Mouse (Mus musculus): Measurements from ENCODE around the gene Atp6v1g2. TPM values are rescaled to one million over a fixed set of nuclear protein-coding genes. Genes with fewer than 3 reads are reported as not detected.

The Atp6v1g2 gene
- polyA plus RNA-seq, 1 experiment from 2014 or later = 52.4 TPM

DNA sequence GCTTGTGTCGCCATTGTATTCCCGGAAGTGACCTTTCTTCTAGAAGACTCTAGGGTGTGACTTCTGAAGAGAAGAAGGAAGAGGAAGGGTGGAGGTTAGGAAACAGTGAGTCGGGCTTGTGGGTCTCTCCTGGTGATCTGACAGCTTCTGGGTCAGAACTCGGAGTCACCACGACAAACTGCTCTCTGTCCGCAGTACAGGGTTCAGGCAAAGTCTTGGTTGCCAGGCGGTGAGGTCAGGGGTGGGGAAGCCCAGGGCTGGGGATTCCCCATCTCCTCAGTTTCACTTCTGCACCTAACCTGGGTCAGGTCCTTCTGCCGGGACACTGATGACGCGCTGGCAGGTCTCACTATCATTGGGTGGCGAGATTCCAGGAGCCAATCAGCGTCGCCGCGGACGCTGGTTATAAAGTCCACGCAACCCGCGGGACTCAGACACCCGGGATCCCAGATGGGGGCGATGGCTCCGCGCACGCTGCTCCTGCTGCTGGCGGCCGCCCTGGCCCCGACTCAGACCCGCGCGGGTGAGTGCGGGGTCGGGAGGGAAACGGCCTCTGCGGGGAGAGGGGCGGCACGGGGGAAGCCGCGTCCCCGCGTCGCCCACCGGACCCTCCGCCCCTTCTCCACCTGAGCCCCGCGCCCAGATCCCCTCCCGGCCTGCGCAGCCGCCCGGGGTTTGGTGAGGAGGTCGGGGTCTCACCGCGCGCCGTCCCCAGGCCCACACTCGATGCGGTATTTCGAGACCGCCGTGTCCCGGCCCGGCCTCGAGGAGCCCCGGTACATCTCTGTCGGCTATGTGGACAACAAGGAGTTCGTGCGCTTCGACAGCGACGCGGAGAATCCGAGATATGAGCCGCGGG is 29.4 kb downstream of the Atp6v1g2 start, which contains the start of gene H2-D1:
H2-D1 (plus strand) TSS at position 67 of the 859 bp plus-strand sequence.
- WGBS = 1% methylated on average over 62 of the region's 73 CpGs
- ATAC-seq (ENCODE audit: low FRiP score) = peak; percentile 95
- peaks cover 52% of the 10 kb centered on the region for H3K27me3 ChIP-seq

GRCm38 (mm10) chr17:35263523-35263883 is 30.0 kb downstream of the Atp6v1g2 start:
- Histone ChIP-seq H3K9me3 (no peaks in the 10 kb centered on the region), H3K27me3 (peaks cover 57% of the 10 kb centered on the region), H3K27ac (no peak overlapping the region), H3K4me1 (replicated peaks) (peaks cover 12% of the 10 kb centered on the region), H3K9ac (peak overlapping the region; percentile 81), H3K4me2 (peak overlapping the region; percentile 87), H3K4me3 (peak overlapping the region; percentile 66), H3K36me3 (peaks cover 5% of the 10 kb centered on the region)
- 2% methylated on average over 31 of the region's 31 CpGs for WGBS
- peak; percentile 23; the same call in 1 of the 2 replicates for ATAC-seq (ENCODE audit: low FRiP score)

More for the DNA sequence above, 29.4 kb downstream of the Atp6v1g2 start, which contains the start of gene H2-D1:
- Histone ChIP-seq H3K9ac (peak within 1 kb of the TSS; percentile 81), H3K9me3 (no peaks in the 10 kb centered on the region), H3K27ac (no peak within 1 kb of the TSS), H3K4me3 (peak within 1 kb of the TSS; percentile 66), H3K4me2 (peak within 1 kb of the TSS; percentile 87), H3K36me3 (peaks cover 5% of the 10 kb centered on the region), H3K4me1 (replicated peaks) (peaks cover 14% of the 10 kb centered on the region)

- Histone ChIP-seq H3K9ac (no peak overlapping the region), H3K4me3 (no peak overlapping the region), H3K4me1 (replicated peaks) (peaks cover 10% of the 10 kb centered on the region), H3K27me3 (peaks cover 34% of the 10 kb centered on the region), H3K27ac (no peak overlapping the region), H3K36me3 (peaks cover 5% of the 10 kb centered on the region), H3K4me2 (no peak overlapping the region), H3K9me3 (no peaks in the 10 kb centered on the region)
- ATAC-seq (ENCODE audit: low FRiP score) = no peak
- 78% methylated on average over 1 of the region's 1 CpGs for WGBS
These were observed 34.1 kb downstream of the Atp6v1g2 start for GRCm38 (mm10) chr17:35267399-35268086.

DNA sequence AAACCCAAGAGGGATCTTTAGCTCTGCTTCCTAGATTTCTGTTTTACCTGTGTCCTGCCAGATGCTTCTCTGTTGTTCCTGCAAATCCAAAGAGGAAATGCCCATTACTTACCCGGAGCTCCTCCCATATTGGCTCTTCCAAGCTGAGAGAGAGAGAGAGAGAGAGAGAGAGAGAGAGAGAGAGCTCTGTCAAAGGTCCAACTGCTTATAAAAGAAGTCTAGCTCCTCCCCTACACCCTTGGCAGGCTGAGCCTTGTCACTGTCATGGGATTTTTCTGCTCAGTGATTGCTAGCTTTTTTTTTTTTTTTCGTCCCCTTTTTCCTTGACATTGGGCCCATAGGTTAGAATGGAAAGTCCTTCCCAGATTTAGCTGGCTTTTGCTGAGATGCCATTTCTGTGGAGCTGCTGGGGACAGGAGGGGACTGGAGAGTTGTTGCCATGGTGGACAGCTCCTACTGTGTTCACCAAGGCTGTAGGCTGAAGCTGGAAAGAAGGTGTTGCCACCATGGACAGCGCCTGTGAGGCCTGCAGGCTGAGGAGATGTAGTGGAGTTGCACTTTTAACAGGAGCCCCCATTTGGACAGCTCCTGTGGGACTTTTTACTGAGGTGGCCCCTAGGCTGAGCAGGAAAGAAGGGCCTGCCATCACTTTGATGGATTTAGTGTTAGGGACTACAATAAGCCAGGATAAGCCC is 36.3 kb downstream of the Atp6v1g2 start:
- Histone ChIP-seq H3K4me2 (no peak overlapping the region), H3K4me3 (no peak overlapping the region), H3K9ac (no peak overlapping the region), H3K4me1 (replicated peaks) (no peaks in the 10 kb centered on the region), H3K27ac (no peak overlapping the region), H3K27me3 (peaks cover 20% of the 10 kb centered on the region), H3K36me3 (peaks cover 5% of the 10 kb centered on the region), H3K9me3 (no peaks in the 10 kb centered on the region)
- ATAC-seq (ENCODE audit: low FRiP score) = no peak
- WGBS = 36% methylated on average over 3 of the region's 3 CpGs

GRCm38 (mm10) chr17:35272249-35272648 is 38.8 kb downstream of the Atp6v1g2 start:
- H3K36me3 ChIP-seq = no peaks in the 10 kb centered on the region
- H3K4me3 ChIP-seq = no peak overlapping the region
- no peak overlapping the region for H3K9ac ChIP-seq
- no peaks in the 10 kb centered on the region for H3K9me3 ChIP-seq
- H3K27ac ChIP-seq = no peak overlapping the region
- H3K27me3 ChIP-seq = peaks cover 28% of the 10 kb centered on the region
- 78% methylated on average over 3 of the region's 3 CpGs for WGBS
- no peak for ATAC-seq (ENCODE audit: low FRiP score)
- H3K4me2 ChIP-seq = no peak overlapping the region
- no peaks in the 10 kb centered on the region for H3K4me1 ChIP-seq (replicated peaks)

GRCm38 (mm10) chr17:35274770-35275169 is 41.3 kb downstream of the Atp6v1g2 start:
- H3K4me2 ChIP-seq = no peak overlapping the region
- H3K27ac ChIP-seq = no peak overlapping the region
- 9% methylated on average over 11 of the region's 11 CpGs for WGBS
- ATAC-seq (ENCODE audit: low FRiP score) = peak; percentile 59
- H3K27me3 ChIP-seq = peaks cover 29% of the 10 kb centered on the region
- no peak overlapping the region for H3K9ac ChIP-seq
- no peak overlapping the region for H3K4me3 ChIP-seq
- H3K36me3 ChIP-seq = no peaks in the 10 kb centered on the region
- no peaks in the 10 kb centered on the region for H3K4me1 ChIP-seq (replicated peaks)
- no peaks in the 10 kb centered on the region for H3K9me3 ChIP-seq

- no peak overlapping the region for H3K27ac ChIP-seq
- no peak overlapping the region for H3K4me3 ChIP-seq
- WGBS = 25% methylated on average over 13 of the region's 13 CpGs
- H3K4me2 ChIP-seq = peak overlapping the region; percentile 37
- 0 out of 2 replicates have a peak overlapping the region, but pooled peaks have one; percentile 58 for H3K9ac ChIP-seq
- no peaks in the 10 kb centered on the region for H3K36me3 ChIP-seq
- H3K4me1 ChIP-seq (replicated peaks) = no peaks in the 10 kb centered on the region
- ATAC-seq (ENCODE audit: low FRiP score) = no peak
- H3K9me3 ChIP-seq = no peaks in the 10 kb centered on the region
- peaks cover 29% of the 10 kb centered on the region for H3K27me3 ChIP-seq
These were observed 42.9 kb downstream of the Atp6v1g2 start for GRCm38 (mm10) chr17:35276304-35276864.

DNA sequence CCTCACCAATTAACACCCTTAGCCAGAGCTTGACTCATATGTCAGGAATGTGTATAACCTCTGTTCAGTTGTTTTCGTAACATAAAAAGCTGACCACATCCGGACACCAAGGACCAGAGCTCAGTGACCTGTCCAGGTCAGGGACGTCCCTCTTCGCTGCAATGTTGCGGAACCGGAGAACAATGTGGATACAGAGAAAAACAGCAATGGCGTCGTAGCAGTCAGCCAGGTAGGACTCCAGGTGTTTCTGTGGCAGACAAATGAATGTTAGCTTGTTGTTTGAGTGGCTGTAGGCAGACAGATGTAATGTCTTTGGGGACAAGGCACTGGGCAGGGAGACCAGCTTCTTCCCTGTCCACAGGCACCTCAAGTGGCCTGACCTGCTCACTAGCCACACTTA is 44.6 kb downstream of the Atp6v1g2 start:
- Histone ChIP-seq H3K4me2 (no peak overlapping the region), H3K4me1 (replicated peaks) (no peaks in the 10 kb centered on the region), H3K9ac (no peak overlapping the region), H3K27ac (no peak overlapping the region), H3K36me3 (no peaks in the 10 kb centered on the region), H3K4me3 (no peak overlapping the region), H3K9me3 (no peaks in the 10 kb centered on the region), H3K27me3 (peaks cover 29% of the 10 kb centered on the region)
- ATAC-seq (ENCODE audit: low FRiP score) = no peak
- WGBS = 87% methylated on average over 8 of the region's 8 CpGs

GRCm38 (mm10) chr17:35278957-35279688 is 45.7 kb downstream of the Atp6v1g2 start:
- WGBS = 92% methylated on average over 13 of the region's 13 CpGs
- Histone ChIP-seq H3K27ac (no peak overlapping the region), H3K4me3 (no peak overlapping the region), H3K9me3 (no peaks in the 10 kb centered on the region), H3K36me3 (no peaks in the 10 kb centered on the region), H3K27me3 (peaks cover 29% of the 10 kb centered on the region), H3K9ac (no peak overlapping the region), H3K4me2 (no peak overlapping the region), H3K4me1 (replicated peaks) (no peaks in the 10 kb centered on the region)
- no peak for ATAC-seq (ENCODE audit: low FRiP score)

- Histone ChIP-seq H3K4me1 (replicated peaks) (no peaks in the 10 kb centered on the region), H3K27me3 (peaks cover 25% of the 10 kb centered on the region), H3K4me2 (no peak overlapping the region), H3K4me3 (no peak overlapping the region), H3K27ac (no peak overlapping the region), H3K9me3 (no peaks in the 10 kb centered on the region), H3K9ac (no peak overlapping the region), H3K36me3 (no peaks in the 10 kb centered on the region)
- WGBS = 70% methylated on average over 3 of the region's 3 CpGs
- no peak for ATAC-seq (ENCODE audit: low FRiP score)
These were observed 46.8 kb downstream of the Atp6v1g2 start for GRCm38 (mm10) chr17:35280276-35280675.

DNA sequence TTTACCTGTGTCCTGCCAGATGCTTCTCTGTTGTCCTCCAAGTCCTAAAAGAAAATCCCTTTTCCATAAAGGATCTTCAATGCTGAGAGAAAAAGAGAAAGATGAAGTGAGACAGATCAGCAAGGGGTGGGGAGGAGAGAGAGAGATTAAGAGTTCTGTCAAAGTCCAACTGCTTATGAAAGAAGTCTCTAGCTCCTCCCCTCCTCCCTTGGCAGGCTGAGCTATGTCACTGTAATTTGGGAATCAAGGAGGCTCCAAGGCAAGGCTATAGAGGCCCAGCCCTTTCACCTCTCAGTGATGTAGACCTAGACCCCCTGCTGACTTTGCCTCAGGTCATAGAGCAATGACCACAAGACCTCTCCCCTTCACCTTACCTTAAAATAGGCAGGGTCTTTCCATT is 52.0 kb downstream of the Atp6v1g2 start:
- H3K9me3 ChIP-seq = no peaks in the 10 kb centered on the region
- H3K4me1 ChIP-seq (replicated peaks) = no peaks in the 10 kb centered on the region
- no peak overlapping the region for H3K27ac ChIP-seq
- no peak overlapping the region for H3K4me3 ChIP-seq
- no peak overlapping the region for H3K4me2 ChIP-seq
- no peak overlapping the region for H3K9ac ChIP-seq
- no peaks in the 10 kb centered on the region for H3K36me3 ChIP-seq
- no peak for ATAC-seq (ENCODE audit: low FRiP score)
- H3K27me3 ChIP-seq = no peaks in the 10 kb centered on the region
